Mouse (Mus musculus) lung, postnatal 0 days (tissue): ENCODE measurements around the gene Cbx1. TPM values are rescaled to one million over a fixed set of nuclear protein-coding genes. Genes with fewer than 3 reads are reported as not detected.
A peak's percentile ranks its signal among the peaks of the same experiment; 100 is the strongest.

Source experiments
- ATAC-seq: fragments of 200-750 bp; cut with Nextera tagmentation; 2 replicates; pipeline ENCODE4 v1.8.0; 2017; ENCODE audit warnings: moderate library complexity
- DNase-seq: peaks from one replicate; pipeline ENCODE4 v3.0.0-alpha.2; 2016; ENCODE audit warnings: low spot score
- H3K27ac ChIP-seq: fragments of 300-500 bp; sonication (generic); 2 replicates; pipeline ENCODE4 v1.5.1; 2014; ENCODE audit warnings: antibody characterized with exemption, mild to moderate bottlenecking, low read length, mixed read lengths
- H3K27me3 ChIP-seq: fragments of 300-500 bp; sonication (generic); replicated peaks from 2 replicates; pipeline ENCODE4 v1.6.1; 2014; ENCODE audit warnings: low read length, mixed read lengths; ENCODE audit not compliant: insufficient read depth
- H3K36me3 ChIP-seq: fragments of 300-500 bp; sonication (generic); 2 replicates; pipeline ENCODE4 v1.6.1; 2014; ENCODE audit warnings: low read length, mixed read lengths; ENCODE audit not compliant: insufficient read depth
- H3K4me1 ChIP-seq: fragments of 300-500 bp; sonication (generic); 2 replicates; pipeline ENCODE4 v1.6.1; 2014; ENCODE audit warnings: antibody characterized with exemption, low read depth, low read length, mixed read lengths; ENCODE audit not compliant: insufficient read depth
- H3K4me2 ChIP-seq: fragments of 300-500 bp; sonication (generic); replicated peaks from 2 replicates; pipeline ENCODE4 v1.6.1; 2014; ENCODE audit warnings: low read depth, mild to moderate bottlenecking, low read length, moderate library complexity, mixed read lengths
- H3K4me3 ChIP-seq: fragments of 300-500 bp; sonication (generic); 2 replicates; pipeline ENCODE4 v1.5.1; 2014; ENCODE audit warnings: low read depth, low read length
- H3K9ac ChIP-seq: fragments of 300-500 bp; sonication (generic); replicated peaks from 2 replicates; pipeline ENCODE4 v1.6.1; 2014; ENCODE audit warnings: low read depth, mild to moderate bottlenecking
- H3K9me3 ChIP-seq: fragments of 300-500 bp; sonication (generic); 2 replicates; pipeline ENCODE4 v1.6.1; 2016; ENCODE audit warnings: low read length, mixed read lengths
- CTCF ChIP-seq: IDR thresholded peaks from 2 replicates; pipeline ENCODE4 v1.5.1; 2016; ENCODE audit warnings: antibody characterized with exemption, mild to moderate bottlenecking
- EP300 ChIP-seq: IDR thresholded peaks from 2 replicates; pipeline ENCODE4 v1.6.1; 2016; ENCODE audit warnings: antibody characterized with exemption, mild to moderate bottlenecking, control low read depth
- WGBS: fragments of 180-500 bp; shearing (Covaris S2); extraction: QIAGEN DNeasy Blood & Tissue Kit; methylation state at CpG from one replicate; pipeline ENCODE4 v1.1.7; 2014; 5-methylcytosine and 5-hydroxymethylcytosine counted together
- polyA plus RNA-seq: library from polyadenylated mRNA; unstranded; fragments of >200 nt; fragmentation: Nextera tagmentation; extraction: Ambion mirVana; gene quantifications from 2 replicates; pipeline ENCODE4 v1.2.1, GENCODE M21; 2015

The Cbx1 gene
- polyA plus RNA-seq, 1 experiment from 2014 or later: 48.6 TPM

- ATAC-seq (no peak), DNase-seq (no peak)
- Histone ChIP-seq H3K27me3 (no peaks in the 10 kb centered on the region), H3K9ac (no peak overlapping the region), H3K36me3 (no peaks in the 10 kb centered on the region), H3K4me2 (no peak overlapping the region), H3K4me1 (no peaks in the 10 kb centered on the region), H3K27ac (no peak overlapping the region), H3K9me3 (no peaks in the 10 kb centered on the region), H3K4me3 (no peak overlapping the region)
- 100% methylated on average over 1 of the region's 1 CpGs for WGBS
- no peak for TF ChIP-seq EP300
- no peak for TF ChIP-seq CTCF
These were observed 45.2 kb downstream of the Cbx1 start for GRCm38 (mm10) chr11:96834127-96834526.

GRCm38 (mm10) chr11:96837298-96837697 lies 48.4 kb downstream of the Cbx1 start:
- peak; percentile 65; the same call in 1 of the 2 replicates for ATAC-seq
- TF ChIP-seq EP300 (no peak), CTCF (peak; percentile 68)
- H3K36me3 ChIP-seq: no peaks in the 10 kb centered on the region
- H3K9me3 ChIP-seq: no peaks in the 10 kb centered on the region
- 33% methylated on average over 9 of the region's 9 CpGs for WGBS
- H3K9ac ChIP-seq: no peak overlapping the region
- no peaks in the 10 kb centered on the region for H3K27me3 ChIP-seq
- H3K4me3 ChIP-seq: no peak overlapping the region
- no peaks in the 10 kb centered on the region for H3K4me1 ChIP-seq
- no peak overlapping the region for H3K4me2 ChIP-seq
- no peak overlapping the region for H3K27ac ChIP-seq
- peak; percentile 32 for DNase-seq

- TF ChIP-seq EP300 (no peak), CTCF (no peak)
- ATAC-seq (no peak), DNase-seq (no peak)
- no peaks in the 10 kb centered on the region for H3K36me3 ChIP-seq
- no peaks in the 10 kb centered on the region for H3K27me3 ChIP-seq
- H3K9ac ChIP-seq: no peak overlapping the region
- 46% methylated on average over 4 of the region's 4 CpGs for WGBS
- no peaks in the 10 kb centered on the region for H3K4me1 ChIP-seq
- no peak overlapping the region for H3K4me2 ChIP-seq
- no peak overlapping the region for H3K4me3 ChIP-seq
- H3K27ac ChIP-seq: no peak overlapping the region
- H3K9me3 ChIP-seq: no peaks in the 10 kb centered on the region
These were observed 49.4 kb downstream of the Cbx1 start for GRCm38 (mm10) chr11:96838341-96838740.

- H3K9me3 ChIP-seq: no peaks in the 10 kb centered on the region
- TF ChIP-seq EP300: no peak
- TF ChIP-seq CTCF: no peak
- DNase-seq: no peak
- no peak for ATAC-seq
- no peak overlapping the region for H3K27ac ChIP-seq
- H3K36me3 ChIP-seq: no peaks in the 10 kb centered on the region
- no peaks in the 10 kb centered on the region for H3K27me3 ChIP-seq
- H3K9ac ChIP-seq: no peak overlapping the region
- H3K4me3 ChIP-seq: no peak overlapping the region
- no peak overlapping the region for H3K4me2 ChIP-seq
- no peaks in the 10 kb centered on the region for H3K4me1 ChIP-seq
- WGBS: 76% methylated on average over 7 of the region's 7 CpGs
These were observed 50.5 kb downstream of the Cbx1 start for GRCm38 (mm10) chr11:96839428-96839827.

- H3K9me3 ChIP-seq: no peaks in the 10 kb centered on the region
- H3K4me3 ChIP-seq: no peak overlapping the region
- no peak overlapping the region for H3K4me2 ChIP-seq
- no peaks in the 10 kb centered on the region for H3K27me3 ChIP-seq
- DNase-seq (no peak), ATAC-seq (no peak)
- no peaks in the 10 kb centered on the region for H3K36me3 ChIP-seq
- 66% methylated on average over 3 of the region's 3 CpGs for WGBS
- no peak for TF ChIP-seq EP300
- H3K9ac ChIP-seq: no peak overlapping the region
- no peaks in the 10 kb centered on the region for H3K4me1 ChIP-seq
- no peak overlapping the region for H3K27ac ChIP-seq
These were observed 51.0 kb downstream of the Cbx1 start for GRCm38 (mm10) chr11:96839877-96840276.

GRCm38 (mm10) chr11:96840290-96840689 lies 51.4 kb downstream of the Cbx1 start:
- TF ChIP-seq CTCF (no peak), EP300 (no peak)
- DNase-seq (no peak), ATAC-seq (no peak)
- no peak overlapping the region for H3K4me2 ChIP-seq
- H3K9ac ChIP-seq: no peak overlapping the region
- H3K9me3 ChIP-seq: no peaks in the 10 kb centered on the region
- no peak overlapping the region for H3K4me3 ChIP-seq
- H3K36me3 ChIP-seq: no peaks in the 10 kb centered on the region
- WGBS: 35% methylated on average over 8 of the region's 8 CpGs
- H3K27me3 ChIP-seq: no peaks in the 10 kb centered on the region
- no peak overlapping the region for H3K27ac ChIP-seq
- H3K4me1 ChIP-seq: no peaks in the 10 kb centered on the region

- no peak overlapping the region for H3K4me3 ChIP-seq
- no peak for TF ChIP-seq EP300
- TF ChIP-seq CTCF: no peak
- no peaks in the 10 kb centered on the region for H3K27me3 ChIP-seq
- no peak overlapping the region for H3K9ac ChIP-seq
- 56% methylated on average over 3 of the region's 3 CpGs for WGBS
- H3K27ac ChIP-seq: no peak overlapping the region
- H3K9me3 ChIP-seq: no peaks in the 10 kb centered on the region
- H3K36me3 ChIP-seq: no peaks in the 10 kb centered on the region
- ATAC-seq (no peak), DNase-seq (no peak)
- no peaks in the 10 kb centered on the region for H3K4me1 ChIP-seq
- no peak overlapping the region for H3K4me2 ChIP-seq
These were observed 54.7 kb downstream of the Cbx1 start for GRCm38 (mm10) chr11:96843627-96844026.
